8 mouse cellular contexts compared by ENCODE assay signal in genomic region chr5:30712441-30713298, GRCm38 (mm10). TPM values are rescaled to one million over a fixed set of nuclear protein-coding genes. Genes with fewer than 3 reads are reported as not detected.
A peak's percentile ranks its signal among the peaks of the same experiment; 100 is the strongest.
DNase-seq lines count a peak whose midpoint lies in the region; ATAC-seq lines count a peak whose summit lies in the region.

No protein-coding gene starts in this region.

- H3K4me3 ChIP-seq in heart, embryonic 15.5 days = peak overlapping the region; percentile 56
- H3K4me3 ChIP-seq in limb, embryonic 11.5 days (ENCODE audit: low read depth, low read length) = peak overlapping the region; percentile 39
- H3K4me3 ChIP-seq in neural tube, embryonic 15.5 days (replicated peaks) = peak overlapping the region; percentile 75

- peak; percentile 9 to 15 for DNase-seq in frontal cortex, postnatal 36 days (ENCODE audit: low spot score in 2 of 2)
- peak; percentile 43 to 52 for DNase-seq in B cell, adult 2 months
- DNase-seq in cerebellum, postnatal 14 days = peak; percentile 51 to 57
- DNase-seq in limb, embryonic 11.5 days (ENCODE audit: low spot score) = peak; percentile 57
- no peak for DNase-seq in adipocyte (ENCODE audit: low spot score)

- H3K4me1 ChIP-seq in heart, embryonic 15.5 days (replicated peaks) = peaks cover 30% of the 10 kb centered on the region
- peaks cover 12% of the 10 kb centered on the region for H3K4me1 ChIP-seq in limb, embryonic 11.5 days (ENCODE audit: control insufficient read depth, insufficient read depth, low read length)
- H3K4me1 ChIP-seq in neural tube, embryonic 15.5 days = peaks cover 50% of the 10 kb centered on the region

- no peaks in the 10 kb centered on the region for H3K9me3 ChIP-seq in heart, embryonic 15.5 days (replicated peaks)
- no peaks in the 10 kb centered on the region for H3K9me3 ChIP-seq in limb, embryonic 11.5 days (ENCODE audit: control insufficient read depth, low read length)
- no peaks in the 10 kb centered on the region for H3K9me3 ChIP-seq in neural tube, embryonic 15.5 days (replicated peaks)

- H3K36me3 ChIP-seq in heart, embryonic 15.5 days = no peaks in the 10 kb centered on the region
- H3K36me3 ChIP-seq in limb, embryonic 11.5 days (ENCODE audit: control insufficient read depth, insufficient read depth, low read length) = no peaks in the 10 kb centered on the region
- peaks cover 3% of the 10 kb centered on the region; the same call in 1 of the 2 replicates for H3K36me3 ChIP-seq in neural tube, embryonic 15.5 days

- ATAC-seq in frontal cortex, adult (ENCODE audit: low TSS enrichment) = no peak
- ATAC-seq in heart, embryonic 15.5 days (replicated peaks; ENCODE audit: insufficient number of reproducible peaks, insufficient read depth, low FRiP score, low read depth) = 0 out of 2 replicates have a peak, but pooled peaks have one; percentile 19
- ATAC-seq in limb, embryonic 11.5 days (ENCODE audit: insufficient number of reproducible peaks, low FRiP score, low TSS enrichment, low read depth) = peak; percentile 14; the same call in 1 of the 2 replicates
- peak; percentile 67 for ATAC-seq in neural tube, embryonic 15.5 days (ENCODE audit: low FRiP score)

- under 1% methylated on average over 43 of the region's 43 CpGs for WGBS in heart, embryonic 15.5 days
- under 1% methylated on average over 41 of the region's 43 CpGs for WGBS in limb, embryonic 11.5 days
- under 1% methylated on average over 42 of the region's 43 CpGs for WGBS in neural tube, embryonic 15.5 days

- H3K9ac ChIP-seq in heart, embryonic 15.5 days = peak overlapping the region; percentile 46
- H3K9ac ChIP-seq in limb, embryonic 11.5 days (ENCODE audit: low read length) = 0 out of 2 replicates have a peak overlapping the region, but pooled peaks have one; percentile 47
- peak overlapping the region; percentile 86 for H3K9ac ChIP-seq in neural tube, embryonic 15.5 days (replicated peaks)

- no peak overlapping the region for H3K27ac ChIP-seq in heart, embryonic 15.5 days
- no peak overlapping the region for H3K27ac ChIP-seq in limb, embryonic 11.5 days (replicated peaks; ENCODE audit: low read depth, low read length)
- H3K27ac ChIP-seq in neural tube, embryonic 15.5 days (replicated peaks) = peak overlapping the region; percentile 94

- peaks cover 78% of the 10 kb centered on the region for H3K27me3 ChIP-seq in heart, embryonic 15.5 days
- H3K27me3 ChIP-seq in limb, embryonic 11.5 days (ENCODE audit: control insufficient read depth, insufficient read depth, low read length) = peaks cover 25% of the 10 kb centered on the region
- no peaks in the 10 kb centered on the region for H3K27me3 ChIP-seq in neural tube, embryonic 15.5 days (replicated peaks)

- peak overlapping the region; percentile 94 for H3K4me2 ChIP-seq in heart, embryonic 15.5 days
- H3K4me2 ChIP-seq in limb, embryonic 11.5 days (ENCODE audit: low read depth, severe bottlenecking) = peak overlapping the region; percentile 70
- peak overlapping the region; percentile 85 for H3K4me2 ChIP-seq in neural tube, embryonic 15.5 days

RNA-seq across cellular contexts. Expression of gene Dpysl5, which starts 1.3 kb away (rescaled TPM):
- 2.2 and 4.7 TPM in 2 replicates for polyA plus RNA-seq in heart, embryonic 15.5 days (2015; fragmentation: Nextera tagmentation; extraction: Ambion mirVana)
- polyA plus RNA-seq in limb, embryonic 11.5 days (2014; fragmentation: Nextera tagmentation; extraction: Ambion mirVana) = 3.9 and 5.4 TPM in 2 replicates
- polyA plus RNA-seq in neural tube, embryonic 15.5 days (2015; fragmentation: Nextera tagmentation; extraction: Ambion mirVana) = 152 and 175 TPM in 2 replicates

RNA-seq across cellular contexts. Expression of gene Cenpa, which starts 46.1 kb away (rescaled TPM):
- polyA plus RNA-seq in heart, embryonic 15.5 days (2015; fragmentation: Nextera tagmentation; extraction: Ambion mirVana) = 210 and 218 TPM in 2 replicates
- polyA plus RNA-seq in limb, embryonic 11.5 days (2014; fragmentation: Nextera tagmentation; extraction: Ambion mirVana) = 498 and 533 TPM in 2 replicates
- 33.0 and 73.4 TPM in 2 replicates for polyA plus RNA-seq in neural tube, embryonic 15.5 days (2015; fragmentation: Nextera tagmentation; extraction: Ambion mirVana)

Comparison
In these comparisons a context has a peak if more than half of its experiments do, and no peak if none do; other contexts are left out.
1. RNA of gene Dpysl5, which starts 1.3 kb away (polyA plus RNA-seq): 152 to 175 TPM in neural tube, embryonic 15.5 days; 3.9 to 5.4 TPM in limb, embryonic 11.5 days and 2.2 to 4.7 TPM in heart, embryonic 15.5 days; every median in the first group is over 10 times any median in the second.
2. Peak in every context shown above with its lines, with median percentiles within 50 percentile points of each other: H3K4me2 ChIP-seq, H3K4me3 ChIP-seq and H3K9ac ChIP-seq.